7 mouse cellular contexts compared by ENCODE assay signal in genomic region chr8:84798446-84799135, GRCm38 (mm10). TPM values are rescaled to one million over a fixed set of nuclear protein-coding genes. Genes with fewer than 3 reads are reported as not detected.
DNase-seq lines count a peak whose midpoint lies in the region; ATAC-seq and TF ChIP-seq lines count a peak whose summit lies in the region.

No protein-coding gene starts in this region.

- peaks cover 13% of the 10 kb centered on the region for H3K4me1 ChIP-seq in embryonic fibroblast, embryonic 13.5 days (ENCODE audit: control insufficient read depth, insufficient read depth, low read length)
- H3K4me1 ChIP-seq in limb, embryonic 14.5 days (ENCODE audit: control insufficient read depth, insufficient read depth, low read length): peaks cover 53% of the 10 kb centered on the region
- H3K4me1 ChIP-seq in stomach, embryonic 16.5 days (ENCODE audit: control insufficient read depth, insufficient read depth, low read length): peaks cover 36% of the 10 kb centered on the region

- no peaks in the 10 kb centered on the region for H3K9me3 ChIP-seq in limb, embryonic 14.5 days (ENCODE audit: control insufficient read depth, low read length)
- H3K9me3 ChIP-seq in stomach, embryonic 16.5 days (replicated peaks; ENCODE audit: control insufficient read depth, low read length): no peaks in the 10 kb centered on the region

- TF ChIP-seq CTCF in embryonic fibroblast, embryonic 13.5 days (IDR thresholded peaks at IDR 0.05; ENCODE audit: borderline replicate concordance, insufficient read depth, low read length): no peak

- WGBS in limb, embryonic 14.5 days: 37% methylated on average over 10 of the region's 10 CpGs
- WGBS in stomach, embryonic 16.5 days: 65% methylated on average over 10 of the region's 10 CpGs

- no peaks in the 10 kb centered on the region for H3K27me3 ChIP-seq in limb, embryonic 14.5 days (ENCODE audit: control insufficient read depth, insufficient read depth, low read length)
- no peaks in the 10 kb centered on the region for H3K27me3 ChIP-seq in stomach, embryonic 16.5 days (ENCODE audit: control insufficient read depth, insufficient read depth, low read length)

- no peak for ATAC-seq in limb, embryonic 14.5 days (ENCODE audit: low FRiP score, low read depth)
- ATAC-seq in stomach, embryonic 16.5 days (ENCODE audit: insufficient read depth, low FRiP score): no peak
- no peak for ATAC-seq in granulocyte monocyte progenitor cell, adult 5-6 weeks (replicated peaks; ENCODE audit: poor library complexity, severe bottlenecking)

- peak overlapping the region; percentile 51 for H3K27ac ChIP-seq in embryonic fibroblast, embryonic 13.5 days (ENCODE audit: insufficient read depth, low read length)
- peak overlapping the region; percentile 98 for H3K27ac ChIP-seq in limb, embryonic 14.5 days (replicated peaks; ENCODE audit: low read depth, low read length)
- peak overlapping the region; percentile 91; the same call in 1 of the 2 replicates for H3K27ac ChIP-seq in stomach, embryonic 16.5 days (ENCODE audit: low read length)

- H3K9ac ChIP-seq in limb, embryonic 14.5 days (ENCODE audit: low read depth, low read length, severe bottlenecking): peak overlapping the region; percentile 99
- peak overlapping the region; percentile 100 for H3K9ac ChIP-seq in stomach, embryonic 16.5 days (ENCODE audit: low read length)

- DNase-seq in right cerebral cortex, postnatal 25 days: peak; percentile 39
- no peak for DNase-seq in right cerebral cortex, adult 18-20 months
- DNase-seq in limb, embryonic 14.5 days (ENCODE audit: low spot score): no peak
- DNase-seq in embryo, embryonic 11 days: no peak

- H3K4me2 ChIP-seq in limb, embryonic 14.5 days (replicated peaks; ENCODE audit: low read depth, low read length, severe bottlenecking): peak overlapping the region; percentile 93
- peak overlapping the region; percentile 89 for H3K4me2 ChIP-seq in stomach, embryonic 16.5 days (ENCODE audit: low read depth, low read length)

- no peak; the same call in 1 of the 2 replicates for TF ChIP-seq POLR2A in embryonic fibroblast, embryonic 13.5 days (IDR thresholded peaks at IDR 0.05; ENCODE audit: low read depth, low read length)
- TF ChIP-seq POLR2A in limb, embryonic 14.5 days (IDR thresholded peaks at IDR 0.05; ENCODE audit: borderline replicate concordance, extremely low read depth, insufficient read depth, insufficient read length): no peak

- H3K4me3 ChIP-seq in embryonic fibroblast, embryonic 13.5 days (ENCODE audit: insufficient read depth, low read length): peak overlapping the region; percentile 76
- H3K4me3 ChIP-seq in limb, embryonic 14.5 days (replicated peaks; ENCODE audit: low read length): peak overlapping the region; percentile 77
- peak overlapping the region; percentile 82 for H3K4me3 ChIP-seq in stomach, embryonic 16.5 days (replicated peaks; ENCODE audit: low read length)

- peaks cover 28% of the 10 kb centered on the region for H3K36me3 ChIP-seq in limb, embryonic 14.5 days (ENCODE audit: control insufficient read depth, insufficient read depth, low read length)
- H3K36me3 ChIP-seq in stomach, embryonic 16.5 days (ENCODE audit: control insufficient read depth, insufficient read depth, low read length): no peaks in the 10 kb centered on the region

RNA-seq across cellular contexts. Expression of gene Nfix, which starts 1.6 kb away (rescaled TPM):
- 173 and 236 TPM in 2 replicates for polyA plus RNA-seq in embryonic fibroblast, embryonic 13.5 days (2011; ENCODE audit: insufficient read length, low read depth, missing spikeins)
- 81.2 and 97.7 TPM in 2 replicates for polyA plus RNA-seq in limb, embryonic 14.5 days (2012; rRNA removed)
- polyA plus RNA-seq in limb, embryonic 14.5 days (2014; fragmentation: Nextera tagmentation; extraction: Ambion mirVana): 100 and 108 TPM in 2 replicates
- 36.5 and 37.8 TPM in 2 replicates for polyA plus RNA-seq in stomach, embryonic 16.5 days (2015; fragmentation: Nextera tagmentation; extraction: Ambion mirVana)
- 25.7 and 51.2 TPM in 2 replicates for total RNA-seq in granulocyte monocyte progenitor cell, adult 5-6 weeks (2014; fragmentation: Nextera tagmentation)
- 9.5 and 12.8 TPM in 2 replicates for total RNA-seq in granulocyte monocyte progenitor cell, adult 5-6 weeks (2017)

RNA-seq across cellular contexts. Expression of gene Dand5, which starts 24.0 kb away (rescaled TPM):
- 2.0 and 2.3 TPM in 2 replicates for polyA plus RNA-seq in embryonic fibroblast, embryonic 13.5 days (2011; ENCODE audit: insufficient read length, low read depth, missing spikeins)
- polyA plus RNA-seq in limb, embryonic 14.5 days (2012; rRNA removed): 5.7 and 5.9 TPM in 2 replicates
- polyA plus RNA-seq in limb, embryonic 14.5 days (2014; fragmentation: Nextera tagmentation; extraction: Ambion mirVana): 6.4 and 6.9 TPM in 2 replicates
- 6.0 and 7.2 TPM in 2 replicates for polyA plus RNA-seq in stomach, embryonic 16.5 days (2015; fragmentation: Nextera tagmentation; extraction: Ambion mirVana)
- 4.1 and 4.7 TPM in 2 replicates for total RNA-seq in granulocyte monocyte progenitor cell, adult 5-6 weeks (2014; fragmentation: Nextera tagmentation)
- total RNA-seq in granulocyte monocyte progenitor cell, adult 5-6 weeks (2017): 3.6 and 3.7 TPM in 2 replicates

RNA-seq across cellular contexts. Expression of gene Gadd45gip1, which starts 32.7 kb away (rescaled TPM):
- 11.7 and 12.6 TPM in 2 replicates for polyA plus RNA-seq in embryonic fibroblast, embryonic 13.5 days (2011; ENCODE audit: insufficient read length, low read depth, missing spikeins)
- polyA plus RNA-seq in limb, embryonic 14.5 days (2012; rRNA removed): 39.8 and 45.6 TPM in 2 replicates
- polyA plus RNA-seq in limb, embryonic 14.5 days (2014; fragmentation: Nextera tagmentation; extraction: Ambion mirVana): 43.2 and 44.9 TPM in 2 replicates
- 42.0 and 49.5 TPM in 2 replicates for polyA plus RNA-seq in stomach, embryonic 16.5 days (2015; fragmentation: Nextera tagmentation; extraction: Ambion mirVana)
- 17.0 and 19.2 TPM in 2 replicates for total RNA-seq in granulocyte monocyte progenitor cell, adult 5-6 weeks (2014; fragmentation: Nextera tagmentation)
- 46.2 and 52.4 TPM in 2 replicates for total RNA-seq in granulocyte monocyte progenitor cell, adult 5-6 weeks (2017)

RNA-seq across cellular contexts. Expression of gene Rad23a, which starts 41.9 kb away (rescaled TPM):
- polyA plus RNA-seq in embryonic fibroblast, embryonic 13.5 days (2011; ENCODE audit: insufficient read length, low read depth, missing spikeins): 57.6 and 61.7 TPM in 2 replicates
- polyA plus RNA-seq in limb, embryonic 14.5 days (2012; rRNA removed): 82.0 and 82.4 TPM in 2 replicates
- 104 and 109 TPM in 2 replicates for polyA plus RNA-seq in limb, embryonic 14.5 days (2014; fragmentation: Nextera tagmentation; extraction: Ambion mirVana)
- 106 and 122 TPM in 2 replicates for polyA plus RNA-seq in stomach, embryonic 16.5 days (2015; fragmentation: Nextera tagmentation; extraction: Ambion mirVana)
- 41.8 TPM in 2 replicates for total RNA-seq in granulocyte monocyte progenitor cell, adult 5-6 weeks (2014; fragmentation: Nextera tagmentation)
- 20.1 and 21.4 TPM in 2 replicates for total RNA-seq in granulocyte monocyte progenitor cell, adult 5-6 weeks (2017)

RNA-seq across cellular contexts. Expression of gene Calr, which starts 48.1 kb away (rescaled TPM):
- 1,122 and 1,201 TPM in 2 replicates for polyA plus RNA-seq in embryonic fibroblast, embryonic 13.5 days (2011; ENCODE audit: insufficient read length, low read depth, missing spikeins)
- 575 and 831 TPM in 2 replicates for polyA plus RNA-seq in limb, embryonic 14.5 days (2012; rRNA removed)
- polyA plus RNA-seq in limb, embryonic 14.5 days (2014; fragmentation: Nextera tagmentation; extraction: Ambion mirVana): 802 and 827 TPM in 2 replicates
- polyA plus RNA-seq in stomach, embryonic 16.5 days (2015; fragmentation: Nextera tagmentation; extraction: Ambion mirVana): 1,028 and 1,118 TPM in 2 replicates
- 1,333 and 1,645 TPM in 2 replicates for total RNA-seq in granulocyte monocyte progenitor cell, adult 5-6 weeks (2014; fragmentation: Nextera tagmentation)
- 4,572 and 4,672 TPM in 2 replicates for total RNA-seq in granulocyte monocyte progenitor cell, adult 5-6 weeks (2017)
